Mouse (Mus musculus) A20 (cell line): ENCODE measurements around the gene Vmn1r148.
"Not testable (repeated sequence)": the region's sequence is repeated elsewhere in the genome, so short reads cannot be mapped to it uniquely, and the experiment has no call there.

Source experiments
- DNase-seq: peaks from one replicate; pipeline ENCODE4 v3.0.0-alpha.2; 2011; ENCODE audit warnings: low read depth, low spot score

Vmn1r148 gene

GRCm38 (mm10) chr7:22413283-22413682 is at the start of gene Vmn1r148:
Vmn1r148 (plus strand) TSS chr7:22413583.
- not testable (repeated sequence) for DNase-seq

- not testable (repeated sequence) for DNase-seq
Observed at GRCm38 (mm10) chr7:22370939-22371338, 42.4 kb upstream of the Vmn1r148 start, which contains the start of gene Gm8660. Gm8660 (minus strand) TSS chr7:22371039.

DNA sequence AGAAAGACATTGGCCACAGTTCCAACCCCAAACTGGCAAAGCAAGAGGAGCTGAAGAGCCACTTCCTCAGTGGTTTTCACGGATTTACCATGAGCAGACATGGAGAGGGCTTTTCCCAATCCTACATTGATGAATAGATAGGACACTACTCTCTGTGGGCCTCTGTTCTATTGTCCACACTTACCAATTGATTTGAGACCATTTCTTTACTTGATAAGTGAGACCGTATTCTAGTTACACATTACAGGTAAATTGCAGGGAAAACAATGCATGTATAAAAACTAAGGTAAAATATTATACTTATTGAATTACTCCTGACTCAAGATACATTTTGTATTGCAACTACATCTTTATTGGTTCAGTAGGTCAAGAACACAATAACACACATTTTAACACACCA is 24.7 kb downstream of the Vmn1r148 start, which contains the start of gene Vmn1r149:
Gene Vmn1r149, minus strand, starts transcription at position 101 of the 400 bp plus-strand sequence.
- not testable (repeated sequence) for DNase-seq

DNA sequence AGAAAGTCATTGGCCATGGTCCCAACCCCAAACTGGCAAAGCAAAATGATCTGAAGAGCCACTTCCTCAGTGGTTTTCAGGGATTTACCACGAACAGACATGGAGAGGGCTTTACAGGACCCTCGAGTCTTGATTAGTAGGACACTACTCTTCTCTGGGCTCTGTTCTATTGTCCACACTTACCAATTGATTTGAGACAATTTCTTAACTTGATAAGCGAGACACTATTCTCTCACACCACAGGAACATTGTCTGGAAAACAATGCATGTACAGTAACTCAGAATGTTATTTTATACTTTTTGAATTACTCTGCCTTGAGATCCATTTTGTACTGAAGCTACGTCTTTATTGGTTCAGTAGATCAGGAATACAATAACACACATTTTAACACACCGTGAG is 50.6 kb downstream of the Vmn1r148 start, which contains the start of gene Gm10665:
Gene Gm10665, minus strand, starts transcription at position 101 of the 400 bp plus-strand sequence.
- not testable (repeated sequence) for DNase-seq
